Mouse (Mus musculus): ENCODE data around the gene Luzp4. TPM values are rescaled to one million over a fixed set of nuclear protein-coding genes. Genes with fewer than 3 reads are reported as not detected.
"Not testable (repeated sequence)": the region's sequence is repeated elsewhere in the genome, so short reads cannot be mapped to it uniquely, and the experiment has no call there.

Gene Luzp4
- not detected in 2 replicates for polyA plus RNA-seq (2015; fragmentation: Nextera tagmentation; extraction: Ambion mirVana)

DNA sequence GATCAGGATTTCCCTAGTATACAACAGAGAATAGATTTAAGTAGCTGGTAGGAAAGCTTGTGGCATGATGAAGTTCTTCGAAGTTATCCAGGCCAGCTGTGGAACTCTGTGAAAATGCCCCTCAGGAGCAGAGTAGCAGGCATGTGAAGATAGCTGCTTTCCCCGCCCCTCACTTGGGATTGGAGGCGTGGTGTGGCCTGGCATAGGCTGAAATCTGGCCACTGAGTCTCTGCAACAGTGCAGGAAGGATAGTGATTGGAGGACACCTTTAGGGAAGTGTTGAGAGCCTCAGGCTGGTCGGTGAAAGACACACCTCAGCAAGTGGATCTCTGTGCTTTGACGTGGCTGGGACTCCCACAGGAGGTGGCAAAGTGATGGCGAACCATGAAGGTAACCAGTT, at the start of gene Luzp4:
Luzp4 (plus strand) TSS at position 301 of the 400 bp plus-strand sequence.
- H3K27me3 ChIP-seq (replicated peaks; ENCODE audit: insufficient read depth, low read length); ATAC-seq; DNase-seq (ENCODE audit: low spot score); H3K36me3 ChIP-seq (ENCODE audit: insufficient read depth, low read length); H3K27ac ChIP-seq (ENCODE audit: low read length); H3K4me1 ChIP-seq (ENCODE audit: insufficient read depth, low read depth, low read length); H3K9me3 ChIP-seq (ENCODE audit: low read length); H3K9ac ChIP-seq (replicated peaks; ENCODE audit: low read depth); H3K4me3 ChIP-seq (ENCODE audit: low read depth, low read length); H3K4me2 ChIP-seq (replicated peaks; ENCODE audit: low read depth, low read length): not testable (repeated sequence)
- 83% methylated on average over 2 of the region's 6 CpGs for WGBS

DNA sequence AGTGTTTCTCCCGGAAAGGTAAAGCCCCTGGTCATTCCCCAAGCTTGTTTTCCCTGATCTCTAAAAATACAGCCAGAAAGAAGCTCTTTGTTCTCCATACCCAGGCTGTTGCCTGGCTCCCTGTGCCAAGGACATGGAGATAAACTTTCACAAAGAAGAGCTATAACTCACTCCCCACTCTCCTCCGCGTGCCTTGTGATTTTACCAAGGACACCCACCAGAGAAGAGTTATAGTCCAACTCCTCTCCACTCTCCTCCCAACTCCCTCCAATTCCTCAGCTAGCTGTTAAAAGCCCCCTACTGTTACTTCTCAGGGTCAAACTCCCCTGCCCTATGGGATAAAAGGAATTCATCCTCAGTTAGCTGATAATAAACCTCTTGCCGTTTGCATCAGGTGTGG, 15.6 kb upstream of the Luzp4 start:
- DNase-seq (ENCODE audit: low spot score); H3K4me2 ChIP-seq (replicated peaks; ENCODE audit: low read depth, low read length); H3K9me3 ChIP-seq (ENCODE audit: low read length); H3K27ac ChIP-seq (ENCODE audit: low read length); H3K36me3 ChIP-seq (ENCODE audit: insufficient read depth, low read length); H3K4me1 ChIP-seq (ENCODE audit: insufficient read depth, low read depth, low read length); ATAC-seq; H3K27me3 ChIP-seq (replicated peaks; ENCODE audit: insufficient read depth, low read length); H3K4me3 ChIP-seq (ENCODE audit: low read depth, low read length); H3K9ac ChIP-seq (replicated peaks; ENCODE audit: low read depth): not testable (repeated sequence)
- 64% methylated on average over 2 of the region's 4 CpGs for WGBS

Other genes starting within 250 kb of the Luzp4 start
- gene Gm8334, start 242.5 kb upstream of the Luzp4 start, polyA plus RNA-seq (2015; fragmentation: Nextera tagmentation; extraction: Ambion mirVana), result not detected in 2 replicates
- gene Gm15127, start 194.0 kb upstream of the Luzp4 start, polyA plus RNA-seq (2015; fragmentation: Nextera tagmentation; extraction: Ambion mirVana), result not detected in 2 replicates
- not detected in 2 replicates for gene Ott, start 216.6 kb downstream of the Luzp4 start, polyA plus RNA-seq (2015; fragmentation: Nextera tagmentation; extraction: Ambion mirVana)